Mouse (Mus musculus): ENCODE results near the gene Fam208b. TPM values are rescaled to one million over a fixed set of nuclear protein-coding genes. Genes with fewer than 3 reads are reported as not detected.

The Fam208b gene
- polyA plus RNA-seq (2012; rRNA removed) (2.5 and 4.2 TPM in 2 replicates), polyA plus RNA-seq (2014; fragmentation: Nextera tagmentation; extraction: Ambion mirVana) (3.5 and 5.2 TPM in 2 replicates)

GRCm38 (mm10) chr13:3610795-3611438 is at the start of gene Fam208b:
Gene Fam208b, minus strand, starts transcription at chr13:3611108.
- peak within 1 kb of the TSS; percentile 88 for H3K9ac ChIP-seq (replicated peaks)
- H3K4me3 ChIP-seq (ENCODE audit: insufficient read depth in 1 of 2, low read depth in 2 of 2, low read length in 2 of 2) = peak within 1 kb of the TSS; percentile 83 to 97
- H3K9me3 ChIP-seq (ENCODE audit: control insufficient read depth, low read length) = no peaks in the 10 kb centered on the region; the same call in 1 of the 2 replicates
- no peaks in the 10 kb centered on the region for H3K36me3 ChIP-seq (replicated peaks; ENCODE audit: control insufficient read depth, insufficient read depth, low read depth)
- H3K27me3 ChIP-seq (ENCODE audit: control insufficient read depth, insufficient read depth, low read length) = no peaks in the 10 kb centered on the region
- peak within 1 kb of the TSS; percentile 90 for H3K4me2 ChIP-seq (ENCODE audit: low read depth)
- WGBS (ENCODE audit: insufficient replicate concordance) = under 1% methylated on average over 58 of the region's 58 CpGs
- DNase-seq (ENCODE audit: low read depth in 3 of 3, low spot score in 3 of 3) = peak; percentile 89 to 95 (median 92)
- 0 out of 2 replicates have a peak, but pooled peaks have one; percentile 12 for TF ChIP-seq CTCF (IDR thresholded peaks at IDR 0.05; ENCODE audit: low read depth)
- TF ChIP-seq EP300 (IDR thresholded peaks at IDR 0.05; ENCODE audit: low read depth) = peak; percentile 70
- H3K27ac ChIP-seq = peak within 1 kb of the TSS; percentile 83
- ATAC-seq (ENCODE audit: insufficient read depth) = peak; percentile 99
- H3K4me1 ChIP-seq (replicated peaks; ENCODE audit: control insufficient read depth in 2 of 2, insufficient read depth in 2 of 2, low read length in 1 of 2) = peaks cover 3% of the 10 kb centered on the region in 2 experiments; a peak in 3 of 4 replicates

DNA sequence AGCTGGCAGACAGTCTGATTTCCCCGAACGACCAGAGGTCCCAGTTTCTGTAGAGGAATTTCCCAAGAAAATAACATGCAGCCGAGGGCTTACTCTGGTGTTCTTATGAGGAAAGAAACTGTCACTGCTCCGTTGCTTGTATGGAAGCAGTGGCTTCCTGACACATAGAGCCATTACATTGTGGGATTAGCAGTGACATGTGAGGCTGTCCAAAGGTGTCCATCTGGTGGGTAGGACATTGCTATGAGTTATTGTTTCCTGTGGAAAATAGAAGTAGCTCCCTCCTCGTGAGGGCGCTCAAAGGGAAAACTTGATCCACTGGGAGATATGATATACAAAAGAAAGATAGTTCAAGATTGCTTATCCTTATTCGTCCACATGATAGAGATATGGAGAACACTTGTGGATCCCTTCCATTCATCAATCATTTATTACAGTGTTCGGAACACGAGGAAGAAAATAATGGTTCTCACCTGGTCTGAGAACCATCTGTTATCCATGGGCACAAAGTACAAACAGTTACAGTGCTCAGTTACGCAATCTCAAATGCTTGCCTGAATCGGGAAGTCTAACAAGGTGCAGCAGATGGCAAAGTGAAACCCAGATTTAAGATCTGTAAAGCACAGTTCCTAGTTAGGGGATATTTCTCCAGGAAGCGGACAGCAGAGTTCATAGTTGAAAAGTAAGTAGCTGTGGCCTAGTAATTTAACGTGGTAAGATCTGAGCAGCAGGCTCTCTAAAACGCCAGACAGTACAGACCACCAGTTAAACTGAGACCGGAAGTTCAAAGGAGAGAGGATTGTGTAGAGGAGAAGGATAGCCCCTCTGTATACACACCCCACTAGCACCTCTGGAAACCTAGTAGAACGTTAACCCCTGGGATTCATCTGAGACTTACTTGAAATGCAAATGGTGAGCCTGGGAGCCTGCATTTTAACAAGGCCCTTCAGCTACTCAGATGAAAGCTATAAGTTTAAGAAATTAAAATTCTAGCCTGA is 48.6 kb upstream of the Fam208b start:
- Histone ChIP-seq H3K9me3 (ENCODE audit: control insufficient read depth, low read length) (no peaks in the 10 kb centered on the region), H3K36me3 (replicated peaks; ENCODE audit: control insufficient read depth, insufficient read depth, low read depth) (no peaks in the 10 kb centered on the region), H3K27ac (no peak overlapping the region), H3K9ac (replicated peaks) (no peak overlapping the region), H3K27me3 (ENCODE audit: control insufficient read depth, insufficient read depth, low read length) (no peaks in the 10 kb centered on the region), H3K4me2 (ENCODE audit: low read depth) (no peak overlapping the region), H3K4me3 (ENCODE audit: insufficient read depth in 1 of 2, low read depth in 2 of 2, low read length in 2 of 2) (no peak overlapping the region), H3K4me1 (replicated peaks; ENCODE audit: control insufficient read depth in 2 of 2, insufficient read depth in 2 of 2, low read length in 1 of 2) (no peaks in the 10 kb centered on the region)
- TF ChIP-seq EP300 (IDR thresholded peaks at IDR 0.05; ENCODE audit: low read depth) (no peak), CTCF (IDR thresholded peaks at IDR 0.05; ENCODE audit: low read depth) (no peak)
- WGBS (ENCODE audit: insufficient replicate concordance) = 48% methylated on average over 16 of the region's 16 CpGs
- no peak for ATAC-seq (ENCODE audit: insufficient read depth)
- DNase-seq (ENCODE audit: low read depth in 3 of 3, low spot score in 3 of 3) = no peak

GRCm38 (mm10) chr13:3654432-3654831 is 43.5 kb upstream of the Fam208b start:
- Histone ChIP-seq H3K9ac (replicated peaks) (no peak overlapping the region; the same call in 1 of the 2 replicates), H3K27me3 (ENCODE audit: control insufficient read depth, insufficient read depth, low read length) (no peaks in the 10 kb centered on the region), H3K36me3 (replicated peaks; ENCODE audit: control insufficient read depth, insufficient read depth, low read depth) (no peaks in the 10 kb centered on the region), H3K27ac (no peak overlapping the region), H3K4me2 (ENCODE audit: low read depth) (no peak overlapping the region), H3K4me3 (ENCODE audit: insufficient read depth in 1 of 2, low read depth in 2 of 2, low read length in 2 of 2) (no peak overlapping the region), H3K4me1 (replicated peaks; ENCODE audit: control insufficient read depth in 2 of 2, insufficient read depth in 2 of 2, low read length in 1 of 2) (no peaks in the 10 kb centered on the region), H3K9me3 (ENCODE audit: control insufficient read depth, low read length) (no peaks in the 10 kb centered on the region)
- no peak for TF ChIP-seq CTCF (IDR thresholded peaks at IDR 0.05; ENCODE audit: low read depth)
- TF ChIP-seq EP300 (IDR thresholded peaks at IDR 0.05; ENCODE audit: low read depth) = no peak
- DNase-seq (ENCODE audit: low read depth in 3 of 3, low spot score in 3 of 3) (no peak), ATAC-seq (ENCODE audit: insufficient read depth) (no peak)
- 68% methylated on average over 2 of the region's 2 CpGs for WGBS (ENCODE audit: insufficient replicate concordance)

DNA sequence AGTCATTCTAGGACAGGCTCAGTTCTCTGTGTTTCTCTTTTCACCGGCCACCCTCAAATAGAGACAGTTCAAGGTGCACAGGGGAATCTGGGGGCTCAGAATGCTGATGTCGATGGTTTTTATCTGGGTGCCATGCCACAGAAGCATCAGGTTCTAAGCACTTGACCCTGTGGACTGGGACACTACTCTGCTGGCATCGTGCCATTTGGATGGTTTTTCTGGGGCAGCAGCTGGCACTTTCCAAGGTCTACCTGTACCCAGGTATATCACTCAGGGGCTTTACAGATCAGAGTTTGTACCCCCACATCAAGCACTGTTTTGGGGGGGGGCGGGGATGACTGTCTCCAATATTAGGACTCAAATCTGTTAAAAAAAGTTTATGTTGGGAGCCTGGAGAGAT is 39.7 kb upstream of the Fam208b start:
- 67% methylated on average over 4 of the region's 4 CpGs for WGBS (ENCODE audit: insufficient replicate concordance)
- Histone ChIP-seq H3K9me3 (ENCODE audit: control insufficient read depth, low read length) (no peaks in the 10 kb centered on the region), H3K4me3 (ENCODE audit: insufficient read depth in 1 of 2, low read depth in 2 of 2, low read length in 2 of 2) (no peak overlapping the region), H3K4me1 (replicated peaks; ENCODE audit: control insufficient read depth in 2 of 2, insufficient read depth in 2 of 2, low read length in 1 of 2) (peaks cover 0 to 5% of the 10 kb centered on the region in 2 experiments; a peak in 1 of 4 replicates), H3K9ac (replicated peaks) (no peak overlapping the region), H3K4me2 (ENCODE audit: low read depth) (no peak overlapping the region), H3K36me3 (replicated peaks; ENCODE audit: control insufficient read depth, insufficient read depth, low read depth) (no peaks in the 10 kb centered on the region), H3K27ac (no peak overlapping the region), H3K27me3 (ENCODE audit: control insufficient read depth, insufficient read depth, low read length) (no peaks in the 10 kb centered on the region)
- ATAC-seq (ENCODE audit: insufficient read depth) (no peak), DNase-seq (ENCODE audit: low read depth in 3 of 3, low spot score in 3 of 3) (no peak)
- TF ChIP-seq EP300 (IDR thresholded peaks at IDR 0.05; ENCODE audit: low read depth) (no peak), CTCF (IDR thresholded peaks at IDR 0.05; ENCODE audit: low read depth) (no peak)
